Mouse (Mus musculus) CH12.LX (cell line): ENCODE results near the gene Txnip. TPM values are rescaled to one million over a fixed set of nuclear protein-coding genes. Genes with fewer than 3 reads are reported as not detected.

ENCODE experiments used
- DNase-seq: peaks from one replicate; pipeline ENCODE4 v3.0.0-alpha.2; 2013; ENCODE audit errors: extremely low read depth
- H3K27ac ChIP-seq: 2 replicates; pipeline ENCODE4 v1.5.1; 2012; ENCODE audit warnings: low read depth, mild to moderate bottlenecking, control low read depth, moderate library complexity; ENCODE audit not compliant: insufficient read depth
- H3K27me3 ChIP-seq: replicated peaks from 2 replicates; pipeline ENCODE3; 2012; ENCODE audit warnings: inconsistent platforms
- H3K36me3 ChIP-seq, 2 experiments: replicated peaks in 1 of 2; 2 replicates each; pipeline versions ENCODE3 to v1.6.1; 2012; ENCODE audit warnings: inconsistent platforms in 1 of 2, low read length in 1 of 2, mild to moderate bottlenecking in 1 of 2, mixed read lengths in 1 of 2, moderate library complexity in 1 of 2; ENCODE audit not compliant: control insufficient read depth in 1 of 2, insufficient read depth in 1 of 2
- H3K4me1 ChIP-seq, 2 experiments: 2 replicates each; pipeline ENCODE4 v1.6.1; 2012; ENCODE audit warnings: inconsistent platforms in 1 of 2, moderate library complexity in 1 of 2; ENCODE audit not compliant: insufficient read depth in 2 of 2, control insufficient read depth in 1 of 2
- H3K4me2 ChIP-seq: 2 replicates; pipeline ENCODE4 v1.6.1; 2012; ENCODE audit warnings: low read depth, mild to moderate bottlenecking, control low read depth; ENCODE audit not compliant: poor library complexity, insufficient read depth, severe bottlenecking
- H3K4me3 ChIP-seq, 3 experiments: fragments of 150-350 bp in 1 of 3; sonication (generic) in 1 of 3; replicated peaks in 1 of 3; 2 replicates each; pipeline versions ENCODE3 to v1.5.1; 2011 to 2012; ENCODE audit warnings: low read depth in 2 of 3, low read length in 2 of 3, mild to moderate bottlenecking in 2 of 3, moderate library complexity in 2 of 3, control low read depth in 1 of 3, improper control_type of control experiment in 1 of 3, inconsistent platforms in 1 of 3, mixed read lengths in 1 of 3; ENCODE audit not compliant: poor library complexity in 1 of 3
- H3K79me2 ChIP-seq: replicated peaks from 2 replicates; pipeline ENCODE4 v1.6.1; 2012; ENCODE audit warnings: mild to moderate bottlenecking, moderate library complexity; ENCODE audit not compliant: control insufficient read depth, poor library complexity, insufficient read depth, severe bottlenecking; ENCODE audit errors: extremely low read depth
- H3K9ac ChIP-seq: 2 replicates; pipeline ENCODE4 v1.6.1; 2012; ENCODE audit warnings: low read depth, mild to moderate bottlenecking, control low read depth, moderate library complexity; ENCODE audit not compliant: insufficient read depth
- H3K9me3 ChIP-seq: replicated peaks from 2 replicates; pipeline ENCODE3; 2012; ENCODE audit warnings: low read length, inconsistent platforms, mixed read lengths
- BHLHE40 ChIP-seq: IDR thresholded peaks from 2 replicates; pipeline ENCODE4 v1.6.1; 2011; ENCODE audit warnings: mild to moderate bottlenecking, low read depth, low read length, improper control_type of control experiment
- CHD1 ChIP-seq: IDR thresholded peaks from 2 replicates; pipeline ENCODE4 v1.6.1; 2012; ENCODE audit warnings: low read depth, low read length, improper control_type of control experiment, inconsistent platforms
- CHD2 ChIP-seq: IDR thresholded peaks from 2 replicates; pipeline ENCODE4 v1.6.1; 2011; ENCODE audit warnings: low read length, improper control_type of control experiment
- E2F4 ChIP-seq: IDR thresholded peaks from 2 replicates; pipeline ENCODE4 v1.6.1; 2011; ENCODE audit warnings: low read depth, low read length, improper control_type of control experiment; ENCODE audit not compliant: insufficient replicate concordance
- ELF1 ChIP-seq: IDR thresholded peaks from 2 replicates; pipeline ENCODE4 v1.6.1; 2014; ENCODE audit warnings: low read depth, mild to moderate bottlenecking, inconsistent platforms, low read length, improper control_type of control experiment
- EP300 ChIP-seq: IDR thresholded peaks from 2 replicates; pipeline ENCODE4 v1.6.1; 2011; ENCODE audit warnings: low read length, improper control_type of control experiment
- ETS1 ChIP-seq: conservative IDR thresholded peaks from 2 replicates; pipeline ENCODE4 v1.6.1; 2012; ENCODE audit warnings: low read depth, mild to moderate bottlenecking, inconsistent platforms, low read length, improper control_type of control experiment, moderate library complexity
- GABPA ChIP-seq: IDR thresholded peaks from 2 replicates; pipeline ENCODE4 v1.6.1; 2012; ENCODE audit warnings: low read depth, low read length, improper control_type of control experiment, inconsistent platforms; ENCODE audit not compliant: insufficient replicate concordance
- IRF4 ChIP-seq: IDR thresholded peaks from 2 replicates; pipeline ENCODE4 v1.6.1; 2014; ENCODE audit warnings: low read depth, mild to moderate bottlenecking, inconsistent platforms, low read length, improper control_type of control experiment
- JUN ChIP-seq: IDR thresholded peaks from 2 replicates; pipeline ENCODE4 v1.6.1; 2011; ENCODE audit warnings: low read depth, mild to moderate bottlenecking, low read length, improper control_type of control experiment, moderate library complexity; ENCODE audit not compliant: insufficient read depth
- JUND ChIP-seq: conservative IDR thresholded peaks from 2 replicates; pipeline ENCODE4 v1.6.1; 2011; ENCODE audit warnings: low read depth, low read length, improper control_type of control experiment
- MAFK ChIP-seq: IDR thresholded peaks from 2 replicates; pipeline ENCODE4 v1.6.1; 2011; ENCODE audit warnings: low read length, improper control_type of control experiment; ENCODE audit not compliant: insufficient replicate concordance
- MAX ChIP-seq: IDR thresholded peaks from 2 replicates; pipeline ENCODE4 v1.6.1; 2011; ENCODE audit warnings: low read length, improper control_type of control experiment
- MAZ ChIP-seq: IDR thresholded peaks from 2 replicates; pipeline ENCODE4 v1.6.1; 2012; ENCODE audit warnings: low read depth, mild to moderate bottlenecking, inconsistent platforms, low read length, improper control_type of control experiment, moderate library complexity
- MEF2A ChIP-seq: IDR thresholded peaks from 2 replicates; pipeline ENCODE4 v1.6.1; 2014; ENCODE audit warnings: low read depth, mild to moderate bottlenecking, inconsistent platforms, low read length, improper control_type of control experiment, borderline replicate concordance
- MXI1 ChIP-seq: IDR thresholded peaks from 2 replicates; pipeline ENCODE4 v1.6.1; 2011; ENCODE audit warnings: mild to moderate bottlenecking, low read depth, low read length, improper control_type of control experiment
- MYC ChIP-seq: IDR thresholded peaks from 2 replicates; pipeline ENCODE4 v1.6.1; 2011; ENCODE audit warnings: low read depth, mild to moderate bottlenecking, improper control_type of control experiment, low read length
- NELFE ChIP-seq: IDR thresholded peaks from 2 replicates; pipeline ENCODE4 v1.6.1; 2011; ENCODE audit warnings: low read depth, low read length, improper control_type of control experiment
- POLR2A ChIP-seq: IDR thresholded peaks from 2 replicates; pipeline ENCODE4 v1.6.1; 2011; ENCODE audit warnings: low read depth, mild to moderate bottlenecking, improper control_type of control experiment, low read length
- RAD21 ChIP-seq: IDR thresholded peaks from 2 replicates; pipeline ENCODE4 v1.6.1; 2011; ENCODE audit warnings: low read depth, mild to moderate bottlenecking, low read length, improper control_type of control experiment, moderate library complexity
- SIN3A ChIP-seq: IDR thresholded peaks from 2 replicates; pipeline ENCODE4 v1.6.1; 2012; ENCODE audit warnings: low read length, improper control_type of control experiment, inconsistent platforms
- SMC3 ChIP-seq: IDR thresholded peaks from 2 replicates; pipeline ENCODE4 v1.6.1; 2011; ENCODE audit warnings: low read depth, low read length, improper control_type of control experiment
- TBP ChIP-seq: conservative IDR thresholded peaks from 2 replicates; pipeline ENCODE4 v1.6.1; 2011; ENCODE audit warnings: low read depth, low read length, improper control_type of control experiment
- TCF12 ChIP-seq: IDR thresholded peaks from 2 replicates; pipeline ENCODE4 v1.6.1; 2014; ENCODE audit warnings: low read depth, mild to moderate bottlenecking, inconsistent platforms, low read length, improper control_type of control experiment
- UBTF ChIP-seq: IDR thresholded peaks from 2 replicates; pipeline ENCODE4 v1.6.1; 2012; ENCODE audit warnings: low read depth, mild to moderate bottlenecking, inconsistent platforms, low read length, improper control_type of control experiment, moderate library complexity
- USF1 ChIP-seq: IDR thresholded peaks from 2 replicates; pipeline ENCODE4 v1.6.1; 2014; ENCODE audit warnings: low read depth, mild to moderate bottlenecking, inconsistent platforms, low read length, improper control_type of control experiment
- USF2 ChIP-seq: conservative IDR thresholded peaks from 2 replicates; pipeline ENCODE4 v1.6.1; 2011; ENCODE audit warnings: low read depth, low read length, improper control_type of control experiment
- ZC3H11A ChIP-seq: IDR thresholded peaks from 2 replicates; pipeline ENCODE4 v1.6.1; 2012; ENCODE audit warnings: low read depth, mild to moderate bottlenecking, inconsistent platforms, low read length, improper control_type of control experiment
- ZNF384 ChIP-seq: IDR thresholded peaks from 2 replicates; pipeline ENCODE4 v1.6.1; 2012; ENCODE audit warnings: low read depth, low read length, improper control_type of control experiment, inconsistent platforms
- dilution Hi-C: fragments of 300-500 bp; cut with MboI; formaldehyde crosslinking; loops from 2 replicates; pipeline ENCODE4 v1.14.3; 2020; ENCODE audit warnings: low sequenced_read_pairs; ENCODE audit not compliant: extremely low pct_unique_long_range_greater_than_20kb, extremely low pct_ligation_motif_present
- in situ Hi-C: fragments of 300-500 bp; cut with MboI; formaldehyde crosslinking; loops from 3 replicates; pipeline ENCODE4 v1.14.3; 2019; ENCODE audit warnings: low sequenced_read_pairs, low pct_ligation_motif_present, low pct_unique_long_range_greater_than_20kb, mixed read lengths
- polyA plus RNA-seq: library from polyadenylated mRNA; unstranded; fragments of >175 nt; gene quantifications from 2 replicates; pipeline ENCODE4 v1.2.1, GENCODE M21; 2012; ENCODE audit warnings: low read depth; ENCODE audit not compliant: insufficient read length
- total RNA-seq, 2 experiments: library from RNA; depleted of rRNA; stranded (reverse); fragments of 300-350 nt in 1 of 2; fragments of >200 nt in 1 of 2; gene quantifications; 2 replicates each; pipeline ENCODE4 v1.2.3; 2012 to 2014

Gene Txnip
- total and polyA plus RNA-seq, 3 experiments: 41.8 to 220 (median 76.7) TPM

- peak overlapping the region; percentile 89 for H3K27ac ChIP-seq
- H3K27me3 ChIP-seq: no peaks in the 10 kb centered on the region
- H3K9me3 ChIP-seq: no peaks in the 10 kb centered on the region
- no peak for TF ChIP-seq ETS1
- no peak for TF ChIP-seq TCF12
- 0 out of 2 replicates have a peak, but pooled peaks have one; percentile 18 for TF ChIP-seq BHLHE40
- TF ChIP-seq USF1: no peak
- 0 out of 2 replicates have a peak, but pooled peaks have one; percentile 54 for TF ChIP-seq UBTF
- TF ChIP-seq MAX: no peak
- peak; percentile 44; the same call in 1 of the 2 replicates for TF ChIP-seq CHD1
- no peak for TF ChIP-seq JUN
- no peak for TF ChIP-seq SIN3A
- TF ChIP-seq EP300: no peak
- no peak for TF ChIP-seq CHD2
- TF ChIP-seq ZNF384: peak; percentile 81
- TF ChIP-seq ZC3H11A: no peak
- H3K4me3 ChIP-seq: peak overlapping the region; percentile 52 to 62 (median 56)
- peak; percentile 48 for DNase-seq
- peaks cover 0 to 5% of the 10 kb centered on the region in 2 experiments for H3K36me3 ChIP-seq
- peak overlapping the region; percentile 95 for H3K9ac ChIP-seq
- in situ Hi-C loops: no loop called here
- dilution Hi-C loops: no loop called here
- peak overlapping the region; percentile 67 for H3K4me2 ChIP-seq
- H3K79me2 ChIP-seq: no peaks in the 10 kb centered on the region
- H3K4me1 ChIP-seq: peaks cover 13 to 52% of the 10 kb centered on the region in 2 experiments
Measured at GRCm38 (mm10) chr3:96576005-96576658, 18.4 kb downstream of the Txnip start.

DNA sequence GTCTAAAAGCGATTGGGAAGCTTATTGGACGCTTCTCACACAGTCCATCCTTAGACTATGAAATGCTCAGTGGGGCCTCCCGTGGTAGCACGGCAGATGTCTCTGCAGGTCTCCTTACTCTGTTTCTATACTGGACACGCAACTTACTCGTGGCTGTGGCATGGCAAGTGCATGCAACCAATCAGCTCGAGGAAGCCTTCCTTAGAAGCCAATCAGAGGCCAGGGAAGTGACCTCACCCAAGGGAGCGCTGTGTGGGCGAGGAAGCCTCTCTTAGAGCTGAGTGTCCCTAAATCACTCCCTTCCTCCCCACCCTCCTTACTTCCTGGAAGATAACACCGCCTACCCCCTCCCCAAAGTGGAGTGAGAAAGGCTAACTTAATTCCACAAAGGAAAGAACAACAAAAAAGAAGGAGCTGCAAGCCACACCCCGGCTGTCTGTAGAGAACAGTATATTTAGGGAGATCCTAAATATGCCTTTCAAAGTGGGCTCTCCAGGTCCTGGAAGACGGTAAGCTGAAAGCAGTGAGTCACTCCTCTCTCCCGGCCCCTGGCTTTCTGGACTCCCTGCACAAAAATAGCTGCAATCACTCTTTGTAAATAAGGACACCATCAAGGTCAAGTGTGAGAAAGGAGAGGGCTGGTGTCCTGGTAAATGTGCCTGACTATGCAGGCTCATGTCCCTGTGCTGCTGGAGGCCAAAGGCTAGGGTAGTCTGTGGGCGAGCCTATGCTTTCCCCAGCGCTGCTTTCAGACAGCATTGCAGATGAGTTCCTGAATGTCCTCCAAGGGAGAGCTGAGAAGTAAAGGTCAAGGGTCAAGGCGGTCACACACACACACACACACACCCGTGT lies 19.2 kb downstream of the Txnip start, which contains the start of gene Gm16253:
Gene Gm16253 (plus strand): TSS at position 295 of the 852 bp plus-strand sequence.
- Histone ChIP-seq H3K4me2 (peak within 1 kb of the TSS; percentile 67), H3K36me3 (peaks cover 0 to 6% of the 10 kb centered on the region in 2 experiments), H3K27me3 (no peaks in the 10 kb centered on the region), H3K4me3 (peak within 1 kb of the TSS; percentile 52 to 62 (median 56)), H3K9me3 (no peaks in the 10 kb centered on the region), H3K79me2 (no peaks in the 10 kb centered on the region), H3K4me1 (peaks cover 13 to 46% of the 10 kb centered on the region in 2 experiments), H3K27ac (peak within 1 kb of the TSS; percentile 89), H3K9ac (peak within 1 kb of the TSS; percentile 95)
- in situ Hi-C loops (no loop called here), dilution Hi-C loops (no loop called here)
- peak; percentile 97 for DNase-seq
- TF ChIP-seq TBP (peak; percentile 81), JUND (peak; percentile 92), MAX (peak; percentile 95), MAFK (no peak), MAZ (no peak), MXI1 (peak; percentile 99), RAD21 (no peak), CHD2 (peak; percentile 72; the same call in 1 of the 2 replicates), IRF4 (peak; percentile 51; the same call in 1 of the 2 replicates), ETS1 (peak; percentile 63), NELFE (peak; percentile 59), ELF1 (peak; percentile 86), JUN (peak; percentile 98), USF2 (no peak), MYC (peak; percentile 86), USF1 (no peak), E2F4 (no peak), MEF2A (no peak; the same call in 1 of the 2 replicates), SMC3 (no peak), GABPA (no peak), POLR2A (peak; percentile 84)
